Mouse (Mus musculus): ENCODE results near the gene Foxo3. TPM values are rescaled to one million over a fixed set of nuclear protein-coding genes. Genes with fewer than 3 reads are reported as not detected.

Gene Foxo3
- polyA plus RNA-seq, 1 experiment = 76.6 TPM

DNA sequence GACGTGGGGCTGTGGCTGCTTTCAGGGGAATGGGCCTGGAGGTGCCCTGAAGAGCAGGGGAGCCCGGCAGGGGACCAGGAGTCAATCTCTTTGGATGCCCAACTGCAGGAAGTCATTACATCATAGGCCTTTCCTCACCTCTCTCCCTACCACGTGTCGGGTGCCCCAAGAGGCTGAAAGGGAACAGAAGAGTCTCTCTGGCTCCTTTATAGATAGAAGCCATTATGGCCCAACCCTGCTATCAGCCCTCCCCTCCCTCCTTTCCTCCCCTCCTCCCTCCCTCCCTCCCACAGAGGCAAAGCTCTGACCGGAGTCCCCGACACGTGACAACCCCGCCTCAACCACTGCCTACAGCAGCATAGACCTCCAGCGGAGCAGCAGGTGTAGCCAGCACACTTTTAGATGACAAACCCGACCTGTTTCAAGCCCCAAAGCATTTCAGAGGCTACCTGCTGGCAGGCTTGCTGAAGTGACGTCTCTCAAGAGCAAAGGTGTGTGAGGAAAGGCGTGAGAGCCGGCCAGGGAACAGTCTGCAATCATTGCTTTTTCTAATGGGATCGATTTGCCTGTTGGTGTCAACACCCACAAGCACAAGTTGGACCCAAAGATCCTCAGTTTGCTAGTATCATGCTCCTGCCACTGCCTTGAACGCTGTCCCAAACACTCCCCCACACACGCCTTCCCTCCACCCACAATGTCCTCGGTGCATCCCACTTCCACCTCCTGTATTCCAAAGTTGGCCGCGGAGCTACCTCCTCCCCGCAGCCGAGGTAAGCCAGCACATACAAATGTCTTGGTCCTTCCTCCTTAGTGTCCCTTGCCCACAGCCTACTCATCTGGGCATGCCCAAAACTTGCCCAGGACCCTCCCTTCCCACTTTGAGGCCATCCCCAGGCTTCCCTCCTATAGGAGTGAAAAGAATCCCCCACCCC lies 2.5 kb downstream of the Foxo3 start:
- H3K27ac ChIP-seq (ENCODE audit: control insufficient read depth, insufficient read depth, low read length) = peak overlapping the region; percentile 51
- 4% methylated on average over 21 of the region's 21 CpGs for WGBS
- peak; percentile 65 for DNase-seq
- no peak for TF ChIP-seq POLR2A (IDR thresholded peaks at IDR 0.05; ENCODE audit: control insufficient read depth, extremely low read depth, insufficient read depth, low read length, poor library complexity)
- TF ChIP-seq CTCF (IDR thresholded peaks at IDR 0.05; ENCODE audit: borderline replicate concordance, control insufficient read depth, extremely low read depth, insufficient read depth, low read length, poor library complexity) = no peak
- no peaks in the 10 kb centered on the region for H3K36me3 ChIP-seq (ENCODE audit: control insufficient read depth, insufficient read depth, low read length)
- no peaks in the 10 kb centered on the region for H3K27me3 ChIP-seq (ENCODE audit: control insufficient read depth, insufficient read depth, low read length)
- H3K4me1 ChIP-seq (replicated peaks; ENCODE audit: control insufficient read depth, insufficient read depth, low read length) = peaks cover 34% of the 10 kb centered on the region
- peak overlapping the region; percentile 82 for H3K4me3 ChIP-seq (ENCODE audit: control insufficient read depth, insufficient read depth, low read length)

DNA sequence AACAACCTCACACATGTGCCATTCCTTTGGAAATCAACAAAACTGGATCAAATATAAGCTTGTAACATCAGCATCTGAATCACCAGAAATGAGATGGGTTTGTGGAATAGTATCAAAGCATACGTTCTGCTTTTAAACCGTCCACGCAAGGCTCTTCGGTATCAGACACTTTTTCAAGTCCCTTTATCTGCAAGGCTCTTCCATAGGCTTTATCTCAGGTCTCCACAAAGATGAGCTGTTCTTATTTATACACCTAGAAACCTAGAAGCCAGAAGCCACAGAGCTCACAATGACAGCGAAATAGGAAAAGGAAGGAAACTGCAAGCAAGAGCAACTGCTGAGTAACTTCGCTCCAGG lies 3.2 kb downstream of the Foxo3 start:
- H3K27ac ChIP-seq (ENCODE audit: control insufficient read depth, insufficient read depth, low read length) = peak overlapping the region; percentile 23; the same call in 1 of the 2 replicates
- H3K4me1 ChIP-seq (replicated peaks; ENCODE audit: control insufficient read depth, insufficient read depth, low read length) = peaks cover 38% of the 10 kb centered on the region
- DNase-seq = no peak
- peak overlapping the region; percentile 82 for H3K4me3 ChIP-seq (ENCODE audit: control insufficient read depth, insufficient read depth, low read length)
- TF ChIP-seq CTCF (IDR thresholded peaks at IDR 0.05; ENCODE audit: borderline replicate concordance, control insufficient read depth, extremely low read depth, insufficient read depth, low read length, poor library complexity) (no peak), POLR2A (IDR thresholded peaks at IDR 0.05; ENCODE audit: control insufficient read depth, extremely low read depth, insufficient read depth, low read length, poor library complexity) (no peak)
- no peaks in the 10 kb centered on the region for H3K36me3 ChIP-seq (ENCODE audit: control insufficient read depth, insufficient read depth, low read length)
- H3K27me3 ChIP-seq (ENCODE audit: control insufficient read depth, insufficient read depth, low read length) = no peaks in the 10 kb centered on the region
- WGBS = 22% methylated on average over 6 of the region's 6 CpGs

DNA sequence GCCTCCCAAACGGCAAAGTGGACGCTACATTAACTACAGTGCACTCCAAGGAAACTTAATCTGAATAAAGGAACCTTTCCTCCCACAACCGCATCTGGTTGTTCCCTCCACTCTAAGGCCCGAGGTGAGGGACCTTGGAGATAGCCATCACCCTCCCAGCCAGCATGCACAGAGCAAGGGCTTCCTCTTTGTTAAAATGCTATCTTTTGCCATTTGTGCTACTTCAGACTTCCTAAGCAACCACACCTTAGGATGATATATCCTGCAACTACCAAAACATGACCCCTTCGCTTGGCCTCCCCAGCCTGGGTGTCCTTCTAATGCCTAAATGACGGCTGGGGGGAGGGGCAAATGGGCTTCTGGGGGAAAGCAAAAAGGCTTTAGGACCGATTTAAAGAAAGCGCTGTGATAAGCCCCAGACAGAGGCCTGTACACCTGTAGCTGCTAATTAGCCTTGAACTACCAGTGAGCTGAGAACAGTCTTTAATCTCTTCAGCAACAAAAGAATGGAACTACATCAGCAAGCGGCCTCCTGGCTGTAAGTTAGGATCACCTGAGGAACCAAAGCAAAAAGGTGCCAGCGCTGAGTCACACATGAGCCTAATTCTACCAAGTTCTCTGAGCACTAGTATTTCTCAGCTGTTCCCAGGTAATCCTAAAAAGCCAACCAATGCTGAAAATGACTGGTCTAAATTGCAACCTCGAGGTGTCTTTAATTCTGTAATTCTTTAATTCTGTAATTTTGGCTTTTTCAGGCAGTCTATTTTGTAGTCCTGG lies 4.9 kb downstream of the Foxo3 start:
- peaks cover 40% of the 10 kb centered on the region for H3K4me1 ChIP-seq (replicated peaks; ENCODE audit: control insufficient read depth, insufficient read depth, low read length)
- no peak for TF ChIP-seq CTCF (IDR thresholded peaks at IDR 0.05; ENCODE audit: borderline replicate concordance, control insufficient read depth, extremely low read depth, insufficient read depth, low read length, poor library complexity)
- no peak for TF ChIP-seq POLR2A (IDR thresholded peaks at IDR 0.05; ENCODE audit: control insufficient read depth, extremely low read depth, insufficient read depth, low read length, poor library complexity)
- 41% methylated on average over 11 of the region's 11 CpGs for WGBS
- no peaks in the 10 kb centered on the region; the same call in 1 of the 2 replicates for H3K36me3 ChIP-seq (ENCODE audit: control insufficient read depth, insufficient read depth, low read length)
- peak overlapping the region; percentile 68 for H3K27ac ChIP-seq (ENCODE audit: control insufficient read depth, insufficient read depth, low read length)
- H3K27me3 ChIP-seq (ENCODE audit: control insufficient read depth, insufficient read depth, low read length) = no peaks in the 10 kb centered on the region
- no peak overlapping the region for H3K4me3 ChIP-seq (ENCODE audit: control insufficient read depth, insufficient read depth, low read length)
- DNase-seq = no peak

DNA sequence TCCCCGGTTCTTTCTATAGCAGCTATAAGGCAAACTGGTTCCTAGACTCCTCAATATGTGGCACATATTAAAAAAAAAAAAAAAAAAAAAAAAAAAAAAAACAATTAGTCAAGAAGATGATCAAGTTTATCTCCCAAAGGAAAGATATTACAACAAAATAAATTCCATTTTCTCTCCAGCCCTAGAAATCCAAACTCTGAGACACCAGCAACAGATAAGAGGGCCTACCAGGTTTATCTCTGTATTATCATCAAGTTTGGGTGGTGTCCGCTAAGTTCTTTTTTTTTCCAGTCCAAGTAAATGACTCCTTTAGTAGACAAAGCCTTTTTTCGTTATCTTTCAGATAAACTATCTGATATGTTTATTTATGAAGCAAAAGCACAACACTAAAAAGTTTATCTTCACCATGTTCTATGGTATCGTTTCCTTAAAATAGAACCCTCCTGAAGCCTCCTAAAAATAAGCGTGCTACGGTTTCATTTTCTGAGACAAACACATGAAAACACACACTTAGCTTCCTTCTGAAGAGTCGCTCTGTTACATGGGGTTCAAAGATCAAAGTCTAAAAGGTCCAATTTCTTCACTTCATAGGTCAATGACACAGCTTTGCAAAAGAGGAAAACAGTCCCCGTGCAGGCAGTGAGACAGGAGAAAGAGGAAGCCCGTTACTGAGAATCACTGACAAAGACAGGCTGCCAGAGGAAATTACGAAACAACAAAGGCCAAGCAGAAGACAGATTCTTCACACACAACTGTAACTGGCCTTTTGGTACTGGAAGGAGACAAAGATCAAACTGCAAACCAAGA lies 6.1 kb downstream of the Foxo3 start:
- no peak overlapping the region for H3K4me3 ChIP-seq (ENCODE audit: control insufficient read depth, insufficient read depth, low read length)
- DNase-seq = peak; percentile 49
- H3K36me3 ChIP-seq (ENCODE audit: control insufficient read depth, insufficient read depth, low read length) = peaks cover 9% of the 10 kb centered on the region
- no peak overlapping the region; the same call in 1 of the 2 replicates for H3K27ac ChIP-seq (ENCODE audit: control insufficient read depth, insufficient read depth, low read length)
- H3K4me1 ChIP-seq (replicated peaks; ENCODE audit: control insufficient read depth, insufficient read depth, low read length) = peaks cover 40% of the 10 kb centered on the region
- 17% methylated on average over 10 of the region's 10 CpGs for WGBS
- no peaks in the 10 kb centered on the region for H3K27me3 ChIP-seq (ENCODE audit: control insufficient read depth, insufficient read depth, low read length)
- TF ChIP-seq CTCF (IDR thresholded peaks at IDR 0.05; ENCODE audit: borderline replicate concordance, control insufficient read depth, extremely low read depth, insufficient read depth, low read length, poor library complexity) (no peak), POLR2A (IDR thresholded peaks at IDR 0.05; ENCODE audit: control insufficient read depth, extremely low read depth, insufficient read depth, low read length, poor library complexity) (no peak)

DNA sequence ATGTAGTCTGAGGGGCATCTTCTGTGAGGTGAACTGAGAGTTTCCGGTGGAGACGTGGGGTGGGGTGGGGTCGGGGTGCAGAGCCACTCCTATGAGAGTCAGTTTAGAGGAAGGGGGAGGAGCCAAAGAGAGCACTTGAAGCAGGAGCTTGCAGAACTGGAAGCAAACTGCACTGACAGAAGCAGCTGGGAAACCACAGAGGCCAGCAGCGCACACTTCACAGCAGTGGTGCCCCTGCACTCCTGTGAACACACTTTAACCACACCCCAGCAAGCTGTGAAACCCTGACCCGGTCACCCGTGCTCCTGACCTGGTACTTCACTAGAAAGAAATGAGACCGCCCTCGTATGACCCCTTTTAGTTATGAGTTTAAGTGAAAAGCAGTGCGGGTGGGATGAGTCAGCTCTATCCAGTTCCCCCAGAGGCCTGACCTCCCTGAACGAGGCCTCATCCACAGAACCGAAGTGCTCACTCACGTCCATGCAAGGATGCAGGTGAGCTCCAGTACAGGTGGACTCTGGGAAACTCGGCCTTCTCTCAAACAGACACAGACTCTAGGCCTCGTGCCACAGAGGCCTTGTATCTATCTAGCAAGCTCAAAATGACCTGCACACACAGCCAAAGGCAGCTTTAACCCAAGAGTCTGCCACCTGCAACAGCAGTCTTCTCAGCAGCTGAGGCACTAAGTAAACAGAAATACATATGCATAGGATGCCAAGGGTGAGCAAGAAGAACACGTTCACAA lies 7.1 kb downstream of the Foxo3 start:
- peak; percentile 75 for DNase-seq
- peaks cover 37% of the 10 kb centered on the region for H3K4me1 ChIP-seq (replicated peaks; ENCODE audit: control insufficient read depth, insufficient read depth, low read length)
- peaks cover 14% of the 10 kb centered on the region for H3K36me3 ChIP-seq (ENCODE audit: control insufficient read depth, insufficient read depth, low read length)
- peak overlapping the region; percentile 97 for H3K27ac ChIP-seq (ENCODE audit: control insufficient read depth, insufficient read depth, low read length)
- TF ChIP-seq POLR2A (IDR thresholded peaks at IDR 0.05; ENCODE audit: control insufficient read depth, extremely low read depth, insufficient read depth, low read length, poor library complexity) (peak; percentile 81; the same call in 1 of the 2 replicates), CTCF (IDR thresholded peaks at IDR 0.05; ENCODE audit: borderline replicate concordance, control insufficient read depth, extremely low read depth, insufficient read depth, low read length, poor library complexity) (no peak)
- H3K27me3 ChIP-seq (ENCODE audit: control insufficient read depth, insufficient read depth, low read length) = no peaks in the 10 kb centered on the region
- 4% methylated on average over 15 of the region's 15 CpGs for WGBS
- peak overlapping the region; percentile 20 for H3K4me3 ChIP-seq (ENCODE audit: control insufficient read depth, insufficient read depth, low read length)
